Mouse (Mus musculus): Measurements from ENCODE around the gene Nt5c2.

DNA sequence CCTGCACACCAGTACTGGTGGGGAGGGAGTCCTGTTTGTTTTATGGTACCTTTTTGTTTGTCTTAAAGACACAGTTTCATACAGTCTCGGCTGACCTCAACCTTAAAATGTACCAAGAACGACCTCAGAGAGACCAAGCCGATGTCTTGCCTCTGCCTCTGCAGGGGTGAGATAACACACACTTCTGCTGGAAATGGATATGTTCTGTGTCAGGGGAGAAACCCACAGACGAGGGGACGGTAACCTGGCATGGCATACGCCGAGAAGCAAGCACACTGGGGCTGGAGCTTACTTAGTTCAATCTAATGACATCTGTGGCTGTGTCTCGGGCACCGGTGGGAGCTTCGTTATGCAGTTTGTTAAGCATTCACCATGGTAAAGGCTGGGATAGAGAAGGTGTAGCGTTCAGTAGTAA is 31.0 kb downstream of the Nt5c2 start:
- no peak for TF ChIP-seq CTCF (IDR thresholded peaks at IDR 0.05; ENCODE audit: extremely low read depth, insufficient read depth, insufficient read length, insufficient replicate concordance)
- TF ChIP-seq POLR2A (IDR thresholded peaks at IDR 0.05; ENCODE audit: low read depth, low read length), result no peak

Data from spleen, adult 2 months (tissue).